Mouse (Mus musculus): ENCODE measurements at regions not wholly inside any gene's neighbourhood (a gene's known extent, or its start where the extent isn't known, plus 50 kb on each side); places are given as distances from the start of the nearest gene placed in this dataset.

GRCm38 (mm10) chr9:116447734-116448133 is 272.6 kb upstream of the Tgfbr2 start:
- TF ChIP-seq CTCF (IDR thresholded peaks at IDR 0.05; ENCODE audit: low read depth, low read length): no peak
- no peak for TF ChIP-seq POLR2A (IDR thresholded peaks at IDR 0.05; ENCODE audit: extremely low read depth, insufficient read depth, low read length)
